Mouse (Mus musculus): Measurements from ENCODE around the gene Chl1.

Chl1 gene

GRCm38 (mm10) chr6:103510392-103511289 lies at the start of gene Chl1:
Chl1 (plus strand) TSS chr6:103510586.
- peak in 1 of 2 experiments; percentile 43 for DNase-seq (ENCODE audit: low spot score in 2 of 2)

- DNase-seq (ENCODE audit: low spot score in 2 of 2), result no peak
Measured at GRCm38 (mm10) chr6:103465479-103466080, 44.8 kb upstream of the Chl1 start.

- no peak for DNase-seq (ENCODE audit: low spot score in 2 of 2)
Measured at GRCm38 (mm10) chr6:103473316-103473715, 37.1 kb upstream of the Chl1 start.

- DNase-seq (ENCODE audit: low spot score in 2 of 2), result no peak
Measured at GRCm38 (mm10) chr6:103487199-103487598, 23.2 kb upstream of the Chl1 start.

GRCm38 (mm10) chr6:103498404-103498803 lies 12.0 kb upstream of the Chl1 start:
- no peak for DNase-seq (ENCODE audit: low spot score in 2 of 2)

- DNase-seq (ENCODE audit: low spot score in 2 of 2), result no peak
Measured at GRCm38 (mm10) chr6:103504065-103504464, 6.3 kb upstream of the Chl1 start.

- DNase-seq (ENCODE audit: low spot score in 2 of 2), result peak in 1 of 2 experiments; percentile 2
Measured at GRCm38 (mm10) chr6:103507751-103508575, 2.4 kb upstream of the Chl1 start.

GRCm38 (mm10) chr6:103509596-103509995 lies 790 bp upstream of the Chl1 start:
- no peak for DNase-seq (ENCODE audit: low spot score in 2 of 2)

- peak in 1 of 2 experiments; percentile 28 for DNase-seq (ENCODE audit: low spot score in 2 of 2)
Measured at GRCm38 (mm10) chr6:103511290-103511971, 1.0 kb downstream of the Chl1 start.

GRCm38 (mm10) chr6:103511972-103512565 lies 1.7 kb downstream of the Chl1 start:
- DNase-seq (ENCODE audit: low spot score in 2 of 2), result peak; percentile 45 to 60

GRCm38 (mm10) chr6:103512911-103513321 lies 2.5 kb downstream of the Chl1 start:
- peak in 1 of 2 experiments; percentile 9 for DNase-seq (ENCODE audit: low spot score in 2 of 2)

- DNase-seq (ENCODE audit: low spot score in 2 of 2), result no peak
Measured at GRCm38 (mm10) chr6:103513621-103514241, 3.3 kb downstream of the Chl1 start.

GRCm38 (mm10) chr6:103514346-103514745 lies 4.0 kb downstream of the Chl1 start:
- no peak for DNase-seq (ENCODE audit: low spot score in 2 of 2)

GRCm38 (mm10) chr6:103514756-103515155 lies 4.4 kb downstream of the Chl1 start:
- no peak for DNase-seq (ENCODE audit: low spot score in 2 of 2)

- DNase-seq (ENCODE audit: low spot score in 2 of 2), result no peak
Measured at GRCm38 (mm10) chr6:103519596-103519995, 9.2 kb downstream of the Chl1 start.

- no peak for DNase-seq (ENCODE audit: low spot score in 2 of 2)
Measured at GRCm38 (mm10) chr6:103525326-103526024, 15.1 kb downstream of the Chl1 start.

GRCm38 (mm10) chr6:103526945-103527777 lies 16.8 kb downstream of the Chl1 start:
- no peak for DNase-seq (ENCODE audit: low spot score in 2 of 2)

- DNase-seq (ENCODE audit: low spot score in 2 of 2), result no peak
Measured at GRCm38 (mm10) chr6:103533048-103533447, 22.7 kb downstream of the Chl1 start.

- DNase-seq (ENCODE audit: low spot score in 2 of 2), result no peak
Measured at GRCm38 (mm10) chr6:103534027-103534426, 23.6 kb downstream of the Chl1 start.
